Mouse (Mus musculus) MEL (cell line): Measurements from ENCODE around the gene Pde6b. TPM values are rescaled to one million over a fixed set of nuclear protein-coding genes. Genes with fewer than 3 reads are reported as not detected.

Experiments used
- DNase-seq: peaks from one replicate; pipeline ENCODE4 v3.0.0; 2011; ENCODE audit warnings: low read depth, low spot score
- H3K27ac ChIP-seq: 2 replicates; pipeline ENCODE4 v1.5.1; 2012; ENCODE audit warnings: low read depth, mild to moderate bottlenecking, control low read depth, low read length, moderate library complexity; ENCODE audit not compliant: control insufficient read depth
- H3K27me3 ChIP-seq, 2 experiments: fragments of 150-350 bp in 1 of 2; sonication (generic) in 1 of 2; 2 replicates each; pipeline ENCODE4 v1.6.1; 2012; ENCODE audit warnings: low read length in 2 of 2, mild to moderate bottlenecking in 2 of 2, improper control_type of control experiment in 1 of 2, moderate library complexity in 1 of 2; ENCODE audit not compliant: insufficient read depth in 2 of 2, control insufficient read depth in 1 of 2
- H3K36me3 ChIP-seq, 2 experiments: 2 replicates each; pipeline ENCODE4 v1.6.1; 2012 to 2014; ENCODE audit warnings: low read length in 2 of 2, improper control_type of control experiment in 1 of 2, inconsistent platforms in 1 of 2, mild to moderate bottlenecking in 1 of 2; ENCODE audit not compliant: insufficient read depth in 2 of 2, control insufficient read depth in 1 of 2
- H3K4me1 ChIP-seq, 2 experiments: fragments of 150-350 bp in 1 of 2; sonication (generic) in 1 of 2; 2 replicates each; pipeline ENCODE4 v1.6.1; 2012; ENCODE audit warnings: low read length in 2 of 2, improper control_type of control experiment in 1 of 2, mild to moderate bottlenecking in 1 of 2; ENCODE audit not compliant: insufficient read depth in 2 of 2, control insufficient read depth in 1 of 2
- H3K4me3 ChIP-seq, 2 experiments: fragments of 150-350 bp in 1 of 2; sonication (generic) in 1 of 2; 2 replicates each; pipeline ENCODE4 v1.5.1; 2012; ENCODE audit warnings: low read depth in 2 of 2, low read length in 2 of 2, mild to moderate bottlenecking in 2 of 2, moderate library complexity in 2 of 2, control low read depth in 1 of 2, improper control_type of control experiment in 1 of 2; ENCODE audit not compliant: control insufficient read depth in 1 of 2, insufficient read depth in 1 of 2
- H3K79me2 ChIP-seq: 2 replicates; pipeline ENCODE4 v1.6.1; 2012; ENCODE audit warnings: mild to moderate bottlenecking, low read length, moderate library complexity; ENCODE audit not compliant: control insufficient read depth, poor library complexity, insufficient read depth
- H3K9ac ChIP-seq: 2 replicates; pipeline ENCODE4 v1.6.1; 2012; ENCODE audit warnings: low read depth, mild to moderate bottlenecking, control low read depth, low read length, moderate library complexity; ENCODE audit not compliant: control insufficient read depth, poor library complexity, severe bottlenecking
- H3K9me3 ChIP-seq: fragments of 150-350 bp; sonication (generic); replicated peaks from 2 replicates; pipeline ENCODE4 v1.6.1; 2012; ENCODE audit warnings: mild to moderate bottlenecking, low read length, improper control_type of control experiment, moderate library complexity; ENCODE audit not compliant: insufficient read depth
- CHD2 ChIP-seq: IDR thresholded peaks from 2 replicates; pipeline ENCODE4 v1.6.1; 2011; ENCODE audit warnings: low read length, improper control_type of control experiment
- CTCF ChIP-seq, 3 experiments: IDR thresholded peaks in 2 of 3; conservative IDR thresholded peaks in 1 of 3; 2 replicates each; pipeline ENCODE4 v1.5.1; 2011 to 2012; ENCODE audit warnings: low read length in 3 of 3, low read depth in 2 of 3, mild to moderate bottlenecking in 2 of 3, improper control_type of control experiment in 1 of 3, inconsistent platforms in 1 of 3, mixed read lengths in 1 of 3, moderate library complexity in 1 of 3; ENCODE audit not compliant: control insufficient read depth in 1 of 3, insufficient read depth in 1 of 3, poor library complexity in 1 of 3, severe bottlenecking in 1 of 3
- E2F4 ChIP-seq: IDR thresholded peaks from 2 replicates; pipeline ENCODE4 v1.6.1; 2011; ENCODE audit warnings: low read depth, low read length, improper control_type of control experiment, borderline replicate concordance
- ELF1 ChIP-seq: IDR thresholded peaks from 2 replicates; pipeline ENCODE4 v1.6.1; 2014; ENCODE audit warnings: low read depth, mild to moderate bottlenecking, inconsistent platforms, low read length, improper control_type of control experiment, moderate library complexity
- ETS1 ChIP-seq: IDR thresholded peaks from 2 replicates; pipeline ENCODE4 v1.6.1; 2012; ENCODE audit warnings: low read depth, mild to moderate bottlenecking, inconsistent platforms, low read length, improper control_type of control experiment, moderate library complexity
- GABPA ChIP-seq: IDR thresholded peaks from 2 replicates; pipeline ENCODE4 v1.6.1; 2012; ENCODE audit warnings: low read depth, mild to moderate bottlenecking, inconsistent platforms, low read length, improper control_type of control experiment, moderate library complexity
- JUND ChIP-seq: IDR thresholded peaks from 2 replicates; pipeline ENCODE4 v1.6.1; 2011; ENCODE audit warnings: low read depth, mild to moderate bottlenecking, improper control_type of control experiment, low read length
- KAT2A ChIP-seq: conservative IDR thresholded peaks from 2 replicates; pipeline ENCODE4 v1.6.1; 2012; ENCODE audit warnings: low read depth, low read length, improper control_type of control experiment, inconsistent platforms
- MAFK ChIP-seq: IDR thresholded peaks from 2 replicates; pipeline ENCODE4 v1.6.1; 2011; ENCODE audit warnings: low read depth, mild to moderate bottlenecking, low read length, improper control_type of control experiment, borderline replicate concordance
- MAX ChIP-seq: IDR thresholded peaks from 2 replicates; pipeline ENCODE4 v1.6.1; 2011; ENCODE audit warnings: low read length, improper control_type of control experiment
- MAZ ChIP-seq: IDR thresholded peaks from 2 replicates; pipeline ENCODE4 v1.6.1; 2012; ENCODE audit warnings: low read depth, mild to moderate bottlenecking, inconsistent platforms, low read length, improper control_type of control experiment
- NELFE ChIP-seq: IDR thresholded peaks from 2 replicates; pipeline ENCODE4 v1.6.1; 2011; ENCODE audit warnings: low read depth, low read length, improper control_type of control experiment
- NRF1 ChIP-seq: IDR thresholded peaks from 2 replicates; pipeline ENCODE4 v1.6.1; 2014; ENCODE audit warnings: low read depth, mild to moderate bottlenecking, inconsistent platforms, low read length, improper control_type of control experiment, moderate library complexity; ENCODE audit not compliant: poor library complexity, insufficient read depth, severe bottlenecking
- POLR2AphosphoS5 ChIP-seq: IDR thresholded peaks from 2 replicates; pipeline ENCODE4 v1.6.1; 2012; ENCODE audit warnings: low read depth, borderline replicate concordance, mild to moderate bottlenecking, inconsistent platforms, low read length, moderate library complexity, mixed read lengths
- SMC3 ChIP-seq: IDR thresholded peaks from 2 replicates; pipeline ENCODE4 v1.6.1; 2011; ENCODE audit warnings: low read depth, low read length, improper control_type of control experiment
- TBP ChIP-seq: IDR thresholded peaks from 2 replicates; pipeline ENCODE4 v1.8.0; 2011; ENCODE audit warnings: low read depth, low read length, improper control_type of control experiment
- UBTF ChIP-seq: IDR thresholded peaks from 2 replicates; pipeline ENCODE4 v1.6.1; 2012; ENCODE audit warnings: low read depth, mild to moderate bottlenecking, inconsistent platforms, low read length, improper control_type of control experiment, moderate library complexity, borderline replicate concordance; ENCODE audit not compliant: insufficient read depth
- USF2 ChIP-seq, 2 experiments: IDR thresholded peaks; 2 replicates each; pipeline ENCODE4 v1.6.1; 2011 to 2012; ENCODE audit warnings: improper control_type of control experiment in 2 of 2, low read length in 2 of 2, borderline replicate concordance in 1 of 2, inconsistent platforms in 1 of 2, low read depth in 1 of 2, mild to moderate bottlenecking in 1 of 2; ENCODE audit not compliant: insufficient read depth in 1 of 2
- polyA plus RNA-seq, 2 experiments: library from polyadenylated mRNA; stranded (reverse) in 1 of 2; unstranded in 1 of 2; fragments of >175 nt in 1 of 2; fragments of >200 nt in 1 of 2; gene quantifications; 2 replicates each; pipeline versions ENCODE4 v1.2.1 to v1.2.4; 2012; ENCODE audit warnings: low replicate concordance in 2 of 2, low read depth in 1 of 2; ENCODE audit not compliant: insufficient read length in 2 of 2, insufficient read depth in 1 of 2, missing spikeins in 1 of 2
- total RNA-seq: library from RNA; depleted of rRNA; stranded (reverse); fragments of 300-350 nt; gene quantifications from 2 replicates; pipeline ENCODE4 v1.2.3, GENCODE M21; 2012

Pde6b gene
- total and polyA plus RNA-seq, 3 experiments, result 0.07 to 0.12 TPM; not detected in 1

- Histone ChIP-seq H3K36me3 (peaks cover 0 to 10% of the 10 kb centered on the region in 2 experiments; a peak in 2 of 4 replicates), H3K4me3 (no peak overlapping the region), H3K27me3 (no peaks in the 10 kb centered on the region), H3K9me3 (no peaks in the 10 kb centered on the region), H3K4me1 (no peaks in the 10 kb centered on the region; a peak in 1 of 4 replicates), H3K27ac (no peak overlapping the region), H3K9ac (no peak overlapping the region), H3K79me2 (no peaks in the 10 kb centered on the region)
- TF ChIP-seq POLR2AphosphoS5 (no peak), MAX (no peak), USF2 (IDR thresholded peaks at IDR 0.05; ENCODE audit: borderline replicate concordance in 1 of 2, insufficient read depth in 1 of 2, low read depth in 1 of 2, low read length in 2 of 2) (no peak), JUND (no peak), NELFE (no peak), CHD2 (no peak), TBP (no peak), MAZ (no peak), NRF1 (no peak), SMC3 (no peak), E2F4 (no peak)
- DNase-seq, result no peak
Measured at GRCm38 (mm10) chr5:108422741-108423140, 34.5 kb downstream of the Pde6b start.

GRCm38 (mm10) chr5:108423427-108423826, 35.2 kb downstream of the Pde6b start:
- no peaks in the 10 kb centered on the region for H3K79me2 ChIP-seq
- H3K9ac ChIP-seq, result no peak overlapping the region
- no peaks in the 10 kb centered on the region; a peak in 1 of 4 replicates for H3K4me1 ChIP-seq
- TF ChIP-seq CHD2, result no peak
- no peak for TF ChIP-seq MAFK
- no peak for TF ChIP-seq ELF1
- TF ChIP-seq ETS1, result no peak
- TF ChIP-seq CTCF (IDR thresholded peaks at IDR 0.05 in 2 of 3, conservative IDR thresholded peaks at IDR 0.05 in 1 of 3; ENCODE audit: control insufficient read depth in 1 of 3, insufficient read depth in 1 of 3, low read depth in 2 of 3, low read length in 3 of 3, poor library complexity in 1 of 3, severe bottlenecking in 1 of 3), result no peak
- no peak for TF ChIP-seq GABPA
- TF ChIP-seq UBTF, result no peak
- no peak for TF ChIP-seq KAT2A
- no peak overlapping the region for H3K4me3 ChIP-seq
- no peaks in the 10 kb centered on the region for H3K9me3 ChIP-seq
- no peak for DNase-seq
- no peak overlapping the region for H3K27ac ChIP-seq
- H3K27me3 ChIP-seq, result no peaks in the 10 kb centered on the region
- H3K36me3 ChIP-seq, result peaks cover 0 to 10% of the 10 kb centered on the region in 2 experiments; a peak in 2 of 4 replicates
